ENCODE assay signal across 25 mouse cellular contexts in genomic region chr8:128483344-128483743, GRCm38 (mm10).
DNase-seq lines count a peak whose midpoint lies in the region; ATAC-seq and TF ChIP-seq lines count a peak whose summit lies in the region.
"Had no signal": no experiment of that assay in that cellular context is flagged by ENCODE, and none has a peak within 500 bp of the region (broad histone marks: within the 10 kb centered on the region; RNA-seq: fewer than 3 reads in every experiment).

No protein-coding gene starts in this region.

- H3K36me3 ChIP-seq in kidney, adult 2 months (ENCODE audit: control insufficient read depth, insufficient read depth, low read length) = no peaks in the 10 kb centered on the region; the same call in 1 of the 2 replicates
- peaks cover 3% of the 10 kb centered on the region; the same call in 1 of the 2 replicates for H3K36me3 ChIP-seq in liver, embryonic 11.5 days (ENCODE audit: control insufficient read depth, insufficient read depth, low read length)
- peaks cover 13% of the 10 kb centered on the region for H3K36me3 ChIP-seq in embryonic facial prominence, embryonic 14.5 days (ENCODE audit: control insufficient read depth, insufficient read depth, low read length)
- peaks cover 15% of the 10 kb centered on the region for H3K36me3 ChIP-seq in midbrain, postnatal 0 days (ENCODE audit: insufficient read depth, low read length)
- H3K36me3 ChIP-seq: intestine, embryonic 15.5 days; midbrain, embryonic 10.5 days had no signal

- no peak overlapping the region for H3K9ac ChIP-seq in liver, embryonic 11.5 days (ENCODE audit: low read depth, low read length)
- no peak overlapping the region for H3K9ac ChIP-seq in embryonic facial prominence, embryonic 14.5 days (ENCODE audit: low read depth, low read length)
- no peak overlapping the region for H3K9ac ChIP-seq in midbrain, postnatal 0 days (replicated peaks; ENCODE audit: low read length, poor library complexity, severe bottlenecking)
- H3K9ac ChIP-seq: heart, embryonic 15.5 days; intestine, embryonic 15.5 days; limb, embryonic 15.5 days had no signal

- H3K27me3 ChIP-seq in kidney, adult 2 months (replicated peaks; ENCODE audit: control insufficient read depth, insufficient read depth, low read length) = no peaks in the 10 kb centered on the region
- H3K27me3 ChIP-seq in liver, embryonic 11.5 days (replicated peaks; ENCODE audit: control insufficient read depth, insufficient read depth, low read length) = no peaks in the 10 kb centered on the region
- H3K27me3 ChIP-seq in embryonic facial prominence, embryonic 14.5 days (replicated peaks; ENCODE audit: control insufficient read depth, insufficient read depth, low read length) = no peaks in the 10 kb centered on the region
- no peaks in the 10 kb centered on the region for H3K27me3 ChIP-seq in midbrain, postnatal 0 days (ENCODE audit: insufficient read depth, low read length)
- H3K27me3 ChIP-seq: heart, embryonic 15.5 days; intestine, embryonic 15.5 days; limb, embryonic 15.5 days had no signal

- H3K4me3 ChIP-seq in kidney, adult 2 months (ENCODE audit: insufficient read depth, low read depth, low read length) = no peak overlapping the region
- no peak overlapping the region for H3K4me3 ChIP-seq in liver, embryonic 11.5 days (ENCODE audit: low read depth, low read length)
- H3K4me3 ChIP-seq in embryonic facial prominence, embryonic 14.5 days (ENCODE audit: low read depth, low read length) = no peak overlapping the region
- no peak overlapping the region for H3K4me3 ChIP-seq in layer of hippocampus, adult 2 months
- no peak overlapping the region for H3K4me3 ChIP-seq in midbrain, postnatal 0 days (ENCODE audit: low read depth, low read length)
- H3K4me3 ChIP-seq: heart, adult 2 months; heart, embryonic 15.5 days; hindbrain, embryonic 10.5 days; intestine, embryonic 15.5 days; limb, embryonic 15.5 days; midbrain, embryonic 10.5 days had no signal

- 76% methylated on average over 3 of the region's 3 CpGs for WGBS in kidney, adult 2 months
- 77% methylated on average over 3 of the region's 3 CpGs for WGBS in liver, embryonic 11.5 days
- WGBS in embryonic facial prominence, embryonic 14.5 days = 57% methylated on average over 3 of the region's 3 CpGs
- 84% methylated on average over 3 of the region's 3 CpGs for WGBS in midbrain, postnatal 0 days

- H3K9me3 ChIP-seq in liver, embryonic 11.5 days (ENCODE audit: control insufficient read depth, low read length) = no peaks in the 10 kb centered on the region
- H3K9me3 ChIP-seq in embryonic facial prominence, embryonic 14.5 days (ENCODE audit: control insufficient read depth, low read length) = no peaks in the 10 kb centered on the region
- no peaks in the 10 kb centered on the region for H3K9me3 ChIP-seq in midbrain, postnatal 0 days (ENCODE audit: low read length)
- H3K9me3 ChIP-seq: heart, embryonic 15.5 days; hindbrain, embryonic 10.5 days; intestine, embryonic 15.5 days; limb, embryonic 15.5 days; midbrain, embryonic 10.5 days had no signal

- TF ChIP-seq POLR2A in kidney, adult 2 months (IDR thresholded peaks at IDR 0.05; ENCODE audit: low read depth, low read length) = no peak

- ATAC-seq in liver, embryonic 11.5 days (replicated peaks; ENCODE audit: low FRiP score) = no peak
- peak; percentile 27; the same call in 1 of the 2 replicates for ATAC-seq in embryonic facial prominence, embryonic 14.5 days (ENCODE audit: low read depth)
- no peak for ATAC-seq in midbrain, postnatal 0 days (ENCODE audit: low FRiP score)
- ATAC-seq: forebrain, embryonic 16.5 days; hindbrain, embryonic 16.5 days; intestine, embryonic 15.5 days; lung, postnatal 0 days; midbrain, embryonic 16.5 days had no signal

- peak overlapping the region; percentile 63; the same call in 1 of the 2 replicates for H3K27ac ChIP-seq in kidney, adult 2 months (ENCODE audit: insufficient read depth, low read depth, low read length)
- 0 out of 2 replicates have a peak overlapping the region, but pooled peaks have one; percentile 43 for H3K27ac ChIP-seq in liver, embryonic 11.5 days (ENCODE audit: low read depth, low read length)
- no peak overlapping the region for H3K27ac ChIP-seq in embryonic facial prominence, embryonic 14.5 days (replicated peaks; ENCODE audit: low read depth, low read length)
- H3K27ac ChIP-seq in layer of hippocampus, adult 2 months = no peak overlapping the region
- no peak overlapping the region for H3K27ac ChIP-seq in midbrain, postnatal 0 days (ENCODE audit: low read depth, low read length)
- H3K27ac ChIP-seq: heart, adult 2 months; hindbrain, embryonic 10.5 days; intestine, embryonic 15.5 days; limb, embryonic 15.5 days; midbrain, embryonic 10.5 days had no signal

- no peak for DNase-seq in kidney, adult 2 months
- no peak for DNase-seq in kidney, postnatal 14 days
- DNase-seq in liver, embryonic 11.5 days (ENCODE audit: low spot score) = no peak
- no peak for DNase-seq in liver
- no peak for DNase-seq in embryonic facial prominence, embryonic 14.5 days (ENCODE audit: low spot score)
- DNase-seq in layer of hippocampus, adult 2 months (ENCODE audit: low spot score in 2 of 2) = no peak
- DNase-seq in midbrain, postnatal 0 days (ENCODE audit: low spot score) = no peak
- DNase-seq: adrenal gland, postnatal 10 days; B cell, adult 2 months; cerebellum, adult 9-10 months; gastrocnemius, postnatal 25 days; heart, adult 2 months; kidney, postnatal 25 days; right cerebral cortex, adult 18-20 months; right cerebral cortex, postnatal 4 days; thymus, postnatal 25 days had no signal

- TF ChIP-seq CTCF in kidney, adult 2 months (conservative IDR thresholded peaks at IDR 0.05; ENCODE audit: insufficient read depth, insufficient read length, low read depth, low read length) = no peak
- TF ChIP-seq CTCF in layer of hippocampus, adult 2 months (conservative IDR thresholded peaks at IDR 0.05) = no peak
- no peak for TF ChIP-seq CTCF in midbrain, postnatal 0 days (IDR thresholded peaks at IDR 0.05)

- no peak overlapping the region for H3K4me2 ChIP-seq in liver, embryonic 11.5 days
- no peak overlapping the region for H3K4me2 ChIP-seq in embryonic facial prominence, embryonic 14.5 days (ENCODE audit: low read depth, low read length)
- H3K4me2 ChIP-seq in midbrain, postnatal 0 days (ENCODE audit: low read depth, low read length, poor library complexity, severe bottlenecking) = no peak overlapping the region
- H3K4me2 ChIP-seq: heart, embryonic 15.5 days; intestine, embryonic 15.5 days; limb, embryonic 15.5 days had no signal

- H3K4me1 ChIP-seq in kidney, adult 2 months (ENCODE audit: control insufficient read depth, insufficient read depth, low read length) = peaks cover 27% of the 10 kb centered on the region
- peaks cover 2% of the 10 kb centered on the region; the same call in 1 of the 2 replicates for H3K4me1 ChIP-seq in liver, embryonic 11.5 days (replicated peaks; ENCODE audit: control insufficient read depth, insufficient read depth, low read length)
- H3K4me1 ChIP-seq in embryonic facial prominence, embryonic 14.5 days (ENCODE audit: control insufficient read depth, insufficient read depth, low read length) = peaks cover 13% of the 10 kb centered on the region; the same call in 1 of the 2 replicates
- no peaks in the 10 kb centered on the region for H3K4me1 ChIP-seq in midbrain, postnatal 0 days (ENCODE audit: insufficient read depth, low read length)

Comparison
In these comparisons a context has a peak if more than half of its experiments do, and no peak if none do; other contexts are left out.
1. H3K27ac ChIP-seq: peak in kidney, adult 2 months (single experiment) and liver, embryonic 11.5 days (single experiment); none in embryonic facial prominence, embryonic 14.5 days (single experiment), layer of hippocampus, adult 2 months (single experiment) and midbrain, postnatal 0 days (single experiment).